Mouse (Mus musculus) heart, embryonic 13.5 days (tissue): ENCODE results near the gene Sox11. TPM values are rescaled to one million over a fixed set of nuclear protein-coding genes. Genes with fewer than 3 reads are reported as not detected.

Source experiments
- ATAC-seq: fragments of 200-750 bp; cut with Nextera tagmentation; 2 replicates; pipeline ENCODE4 v1.8.0; 2017; ENCODE audit warnings: moderate TSS enrichment; ENCODE audit not compliant: insufficient number of reproducible peaks, low FRiP score, low TSS enrichment; ENCODE audit errors: extremely low read depth
- H3K27ac ChIP-seq: fragments of 300-500 bp; sonication (generic); replicated peaks from 2 replicates; pipeline ENCODE4 v1.5.1; 2015; ENCODE audit warnings: moderate library complexity, mild to moderate bottlenecking, inconsistent platforms
- H3K27me3 ChIP-seq: fragments of 300-500 bp; sonication (generic); replicated peaks from 2 replicates; pipeline ENCODE4 v1.6.1; 2015; ENCODE audit warnings: mild to moderate bottlenecking, inconsistent platforms
- H3K36me3 ChIP-seq: fragments of 300-500 bp; sonication (generic); 2 replicates; pipeline ENCODE4 v1.6.1; 2015; ENCODE audit warnings: mild to moderate bottlenecking, inconsistent platforms
- H3K4me1 ChIP-seq: fragments of 300-500 bp; sonication (generic); 2 replicates; pipeline ENCODE4 v1.6.1; 2015; ENCODE audit warnings: inconsistent platforms
- H3K4me2 ChIP-seq: fragments of 300-500 bp; sonication (generic); 2 replicates; pipeline ENCODE4 v1.6.1; 2015; ENCODE audit warnings: inconsistent platforms, mild to moderate bottlenecking, moderate library complexity
- H3K4me3 ChIP-seq: fragments of 300-500 bp; sonication (generic); 2 replicates; pipeline ENCODE4 v1.5.1; 2015; ENCODE audit warnings: moderate library complexity, mild to moderate bottlenecking, inconsistent platforms
- H3K9ac ChIP-seq: fragments of 300-500 bp; sonication (generic); 2 replicates; pipeline ENCODE4 v1.6.1; 2015; ENCODE audit warnings: inconsistent platforms, mild to moderate bottlenecking, moderate library complexity
- H3K9me3 ChIP-seq: fragments of 300-500 bp; sonication (generic); 2 replicates; pipeline ENCODE4 v1.6.1; 2016; ENCODE audit warnings: inconsistent platforms
- WGBS: fragments of 180-500 bp; shearing (Covaris S2); methylation state at CpG from one replicate; pipeline ENCODE4 v1.1.7; 2015; ENCODE audit warnings: mixed read lengths; 5-methylcytosine and 5-hydroxymethylcytosine counted together
- polyA plus RNA-seq: library from polyadenylated mRNA; unstranded; fragments of >200 nt; fragmentation: Nextera tagmentation; extraction: Ambion mirVana; gene quantifications from 2 replicates; pipeline ENCODE4 v1.2.1, GENCODE M21; 2015

Sox11 gene
- polyA plus RNA-seq, 1 experiment from 2014 or later: 19.2 TPM

DNA sequence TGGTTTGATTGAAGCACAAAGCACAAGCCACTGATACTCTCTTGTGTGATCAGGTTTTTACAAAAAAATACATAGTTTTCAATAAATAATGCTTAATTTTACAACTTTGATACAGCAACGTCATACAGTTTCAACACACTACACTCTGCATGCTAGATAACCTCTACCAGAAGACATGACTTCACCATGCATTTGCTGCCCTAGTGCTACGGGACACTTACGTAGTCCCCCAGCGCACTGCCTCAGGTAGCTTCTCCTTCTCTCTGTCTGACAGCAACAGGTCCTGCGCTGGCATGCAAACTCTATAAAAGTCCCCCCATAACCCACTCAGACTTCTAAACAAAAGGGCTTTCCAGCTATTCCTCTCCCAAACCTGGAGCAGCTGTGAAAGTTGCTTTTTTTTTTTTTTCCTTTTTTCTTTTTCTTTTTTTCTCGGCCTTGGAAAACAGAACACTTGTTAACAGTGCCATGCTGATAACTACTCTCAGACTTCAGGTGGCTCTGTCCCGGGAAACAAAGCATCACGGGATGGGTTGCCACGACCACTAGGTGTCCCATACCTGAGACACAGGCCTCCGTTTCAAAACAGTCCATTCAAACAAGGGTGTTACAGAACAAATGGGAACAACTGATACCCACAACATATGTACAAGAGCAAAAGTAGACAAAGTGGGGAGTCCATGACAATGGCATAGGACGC, 6.9 kb downstream of the Sox11 start:
- Histone ChIP-seq H3K9ac (no peak overlapping the region), H3K36me3 (peaks cover 8% of the 10 kb centered on the region; the same call in 1 of the 2 replicates), H3K4me2 (no peak overlapping the region), H3K27ac (no peak overlapping the region), H3K4me3 (no peak overlapping the region), H3K27me3 (no peaks in the 10 kb centered on the region), H3K9me3 (no peaks in the 10 kb centered on the region), H3K4me1 (peaks cover 6% of the 10 kb centered on the region)
- WGBS: 67% methylated on average over 11 of the region's 11 CpGs
- no peak for ATAC-seq

GRCm38 (mm10) chr12:27333590-27333989, 8.8 kb downstream of the Sox11 start:
- no peaks in the 10 kb centered on the region for H3K27me3 ChIP-seq
- H3K36me3 ChIP-seq: peaks cover 8% of the 10 kb centered on the region; the same call in 1 of the 2 replicates
- H3K4me2 ChIP-seq: no peak overlapping the region
- no peak overlapping the region for H3K9ac ChIP-seq
- H3K4me3 ChIP-seq: no peak overlapping the region
- no peaks in the 10 kb centered on the region for H3K9me3 ChIP-seq
- no peak for ATAC-seq
- H3K4me1 ChIP-seq: peaks cover 9% of the 10 kb centered on the region
- WGBS: 80% methylated on average over 3 of the region's 3 CpGs
- no peak overlapping the region for H3K27ac ChIP-seq

DNA sequence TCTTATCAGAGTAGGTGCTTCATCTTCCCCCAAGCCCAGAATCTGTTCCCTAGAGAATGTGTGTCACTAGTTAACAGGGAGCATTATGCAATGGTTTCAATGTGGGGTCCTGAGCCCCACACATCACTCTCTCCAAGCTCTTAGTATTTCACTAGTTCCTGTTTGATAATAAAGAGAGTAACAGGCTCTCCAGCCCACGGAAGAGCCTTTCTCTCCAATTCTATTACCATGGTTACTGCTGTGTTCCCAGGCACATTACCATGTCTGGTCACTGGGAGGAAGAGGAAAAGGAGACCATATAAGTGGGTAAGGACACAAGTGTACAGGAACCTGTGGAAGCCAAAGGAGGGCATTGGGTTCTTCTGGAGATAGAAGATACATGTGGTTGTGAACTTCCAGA, 19.0 kb downstream of the Sox11 start:
- no peak for ATAC-seq
- H3K27ac ChIP-seq: no peak overlapping the region
- no peaks in the 10 kb centered on the region for H3K36me3 ChIP-seq
- no peak overlapping the region for H3K4me3 ChIP-seq
- peaks cover 14% of the 10 kb centered on the region for H3K4me1 ChIP-seq
- no peaks in the 10 kb centered on the region for H3K9me3 ChIP-seq
- 62% methylated on average over 1 of the region's 1 CpGs for WGBS
- H3K27me3 ChIP-seq: no peaks in the 10 kb centered on the region
- no peak overlapping the region for H3K9ac ChIP-seq
- no peak overlapping the region for H3K4me2 ChIP-seq

DNA sequence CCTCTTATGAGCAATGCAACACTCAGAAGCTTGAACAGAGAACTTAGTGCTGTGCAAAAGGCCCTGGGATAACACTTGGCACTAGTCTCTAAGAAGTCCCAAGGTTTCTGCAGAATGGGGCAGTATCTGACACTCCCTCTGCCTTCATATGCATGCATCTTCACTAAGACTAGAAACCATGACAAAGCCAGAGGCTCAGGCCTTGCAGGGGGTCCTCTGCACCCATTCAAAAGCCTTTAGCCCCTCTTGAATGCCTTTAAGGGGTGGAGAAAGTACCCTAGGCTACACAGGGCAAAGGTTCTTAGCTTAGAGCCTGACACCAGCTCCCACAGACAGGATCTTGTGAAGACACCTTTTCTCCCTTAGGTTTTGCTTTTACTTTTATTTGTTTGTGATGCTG, 21.7 kb downstream of the Sox11 start:
- H3K4me2 ChIP-seq: no peak overlapping the region
- no peaks in the 10 kb centered on the region for H3K36me3 ChIP-seq
- H3K27me3 ChIP-seq: no peaks in the 10 kb centered on the region
- H3K4me3 ChIP-seq: no peak overlapping the region
- H3K27ac ChIP-seq: no peak overlapping the region
- H3K9ac ChIP-seq: no peak overlapping the region
- peaks cover 10% of the 10 kb centered on the region for H3K4me1 ChIP-seq
- no peak for ATAC-seq
- H3K9me3 ChIP-seq: no peaks in the 10 kb centered on the region

- H3K4me3 ChIP-seq: no peak overlapping the region
- peaks cover 32% of the 10 kb centered on the region for H3K4me1 ChIP-seq
- H3K9ac ChIP-seq: no peak overlapping the region
- no peak overlapping the region for H3K4me2 ChIP-seq
- H3K27me3 ChIP-seq: 0 out of 2 replicates have a peak, but pooled peaks cover 13% of the 10 kb centered on the region
- H3K9me3 ChIP-seq: no peaks in the 10 kb centered on the region
- ATAC-seq: no peak
- H3K27ac ChIP-seq: no peak overlapping the region
- WGBS: 57% methylated on average over 8 of the region's 8 CpGs
- H3K36me3 ChIP-seq: no peaks in the 10 kb centered on the region
Measured at GRCm38 (mm10) chr12:27312985-27313384, 29.4 kb downstream of the Sox11 start.

DNA sequence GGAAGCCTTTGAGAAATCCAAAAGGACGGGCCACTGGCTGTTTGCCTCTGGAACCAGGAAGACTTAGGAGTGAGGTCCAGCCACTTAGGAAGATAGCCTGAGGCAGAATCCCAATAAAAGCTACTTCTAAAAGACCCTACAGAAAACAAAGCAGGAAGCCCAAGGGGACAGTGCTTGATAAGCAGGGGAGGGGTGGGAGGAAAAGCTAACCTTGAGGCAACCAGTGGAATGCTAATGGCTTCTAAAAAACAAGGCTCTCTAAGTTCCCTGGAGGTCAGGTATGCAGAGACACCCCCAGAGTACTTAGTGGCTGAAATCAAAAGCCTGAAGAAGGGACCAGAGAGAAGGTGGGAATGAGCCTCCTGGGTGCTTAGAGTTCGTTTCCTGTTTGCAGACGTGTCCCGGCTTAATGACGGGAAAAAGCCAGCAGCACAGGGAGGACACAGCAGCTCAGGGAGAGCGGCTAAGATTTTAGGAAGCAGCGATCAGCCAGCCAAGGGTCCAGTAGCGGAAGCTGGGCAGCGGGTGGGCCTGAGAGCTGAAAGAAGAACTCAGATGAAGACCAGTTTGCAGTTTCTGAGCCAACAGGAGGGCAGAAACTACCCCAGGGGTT, 30.4 kb downstream of the Sox11 start:
- Histone ChIP-seq H3K36me3 (no peaks in the 10 kb centered on the region), H3K4me3 (no peak overlapping the region), H3K27ac (no peak overlapping the region), H3K27me3 (0 out of 2 replicates have a peak, but pooled peaks cover 13% of the 10 kb centered on the region), H3K9me3 (no peaks in the 10 kb centered on the region), H3K4me1 (peaks cover 32% of the 10 kb centered on the region), H3K9ac (peak overlapping the region; percentile 30; the same call in 1 of the 2 replicates), H3K4me2 (peak overlapping the region; percentile 48)
- no peak for ATAC-seq
- 14% methylated on average over 9 of the region's 9 CpGs for WGBS

DNA sequence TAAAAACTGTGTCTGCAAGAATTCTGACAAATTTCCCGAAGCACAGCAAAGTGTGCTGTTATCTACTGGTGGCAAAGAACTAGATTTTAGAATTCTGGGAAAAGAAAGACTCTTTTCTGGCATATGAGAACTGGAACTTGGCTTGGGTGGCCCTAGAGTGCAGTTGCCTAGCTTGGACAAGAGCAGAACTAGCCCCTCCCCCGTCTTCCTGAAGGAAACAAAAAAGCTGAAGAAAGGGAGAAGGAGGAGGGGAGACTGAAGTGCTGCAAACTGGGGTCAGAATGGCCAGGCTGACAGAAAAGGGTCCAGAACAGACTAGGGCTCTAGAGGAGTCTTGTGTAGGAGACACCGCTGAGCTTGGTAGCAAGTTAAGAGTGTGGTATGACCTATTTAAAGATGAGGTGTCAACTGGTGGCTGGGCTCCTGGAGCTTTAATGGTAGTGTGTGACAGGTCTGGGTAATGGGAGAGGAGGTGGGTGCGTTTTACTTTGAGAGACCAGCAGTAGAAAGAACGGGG, 31.0 kb downstream of the Sox11 start:
- no peak overlapping the region for H3K4me2 ChIP-seq
- no peak for ATAC-seq
- H3K27ac ChIP-seq: no peak overlapping the region
- H3K36me3 ChIP-seq: no peaks in the 10 kb centered on the region
- H3K4me1 ChIP-seq: peaks cover 32% of the 10 kb centered on the region
- no peak overlapping the region for H3K4me3 ChIP-seq
- H3K9ac ChIP-seq: no peak overlapping the region
- H3K27me3 ChIP-seq: peaks cover 13% of the 10 kb centered on the region; the same call in 1 of the 2 replicates
- WGBS: 26% methylated on average over 5 of the region's 5 CpGs
- no peaks in the 10 kb centered on the region for H3K9me3 ChIP-seq

GRCm38 (mm10) chr12:27310703-27311102, 31.7 kb downstream of the Sox11 start:
- Histone ChIP-seq H3K4me3 (no peak overlapping the region), H3K36me3 (no peaks in the 10 kb centered on the region), H3K4me1 (peaks cover 32% of the 10 kb centered on the region), H3K4me2 (no peak overlapping the region), H3K27me3 (peaks cover 13% of the 10 kb centered on the region; the same call in 1 of the 2 replicates), H3K27ac (no peak overlapping the region), H3K9me3 (no peaks in the 10 kb centered on the region), H3K9ac (no peak overlapping the region)
- WGBS: 62% methylated on average over 13 of the region's 13 CpGs
- no peak for ATAC-seq

DNA sequence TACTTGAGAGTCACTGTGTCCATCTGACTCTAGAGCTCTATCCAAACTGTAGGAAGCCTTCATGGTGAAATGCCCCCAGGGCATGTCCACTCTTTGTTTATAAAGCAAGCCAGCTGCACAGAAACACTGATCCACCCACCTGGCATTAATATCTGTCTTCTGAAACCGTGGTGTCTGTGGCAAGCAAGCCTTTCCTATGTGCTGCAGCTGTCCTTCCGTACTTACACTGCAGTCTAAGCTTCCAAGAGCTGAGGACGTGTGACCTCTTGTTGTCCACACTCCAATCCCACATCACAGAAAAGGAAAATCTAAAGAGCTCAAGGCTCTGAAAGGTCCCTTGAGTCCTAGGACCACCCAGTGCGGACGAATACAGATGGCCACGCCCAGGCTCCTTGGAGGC, 32.4 kb downstream of the Sox11 start:
- Histone ChIP-seq H3K9me3 (no peaks in the 10 kb centered on the region), H3K4me1 (peaks cover 37% of the 10 kb centered on the region), H3K4me3 (no peak overlapping the region), H3K4me2 (no peak overlapping the region), H3K27me3 (peaks cover 13% of the 10 kb centered on the region; the same call in 1 of the 2 replicates), H3K36me3 (no peaks in the 10 kb centered on the region), H3K27ac (no peak overlapping the region), H3K9ac (no peak overlapping the region)
- 68% methylated on average over 6 of the region's 6 CpGs for WGBS
- ATAC-seq: no peak

DNA sequence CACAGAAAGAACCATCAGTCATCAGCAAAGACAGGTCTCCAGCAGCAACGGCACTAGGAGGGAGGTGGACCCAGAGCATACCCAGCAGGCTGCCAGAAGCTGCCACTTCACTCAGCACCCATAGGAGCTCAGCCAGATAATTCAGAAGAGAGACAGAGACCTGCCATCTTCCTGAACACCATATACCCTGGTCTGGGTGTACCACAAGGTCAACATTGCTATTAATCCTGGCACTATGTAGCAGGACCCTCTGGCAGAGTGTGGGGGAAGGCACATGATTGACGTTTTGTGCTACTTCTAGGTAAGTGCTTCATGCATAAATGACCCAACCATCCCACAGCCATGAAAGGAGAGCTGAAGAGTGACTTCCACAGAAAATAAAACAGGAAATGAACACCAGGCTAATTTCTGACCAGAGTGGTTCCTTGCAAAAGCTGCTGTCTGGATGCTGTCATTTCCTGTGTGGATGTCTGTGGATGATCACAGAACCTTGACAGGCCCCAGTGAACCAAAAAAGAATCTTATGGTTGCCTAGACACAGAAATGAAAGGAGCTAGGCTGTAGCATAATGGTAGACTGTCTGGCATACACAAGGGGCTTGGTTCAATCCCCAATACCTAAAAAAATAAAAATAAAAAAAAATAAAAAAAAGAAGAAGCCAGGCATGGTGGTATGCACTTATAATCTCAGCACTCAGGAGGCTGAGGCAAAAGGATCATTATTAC, 37.5 kb downstream of the Sox11 start:
- peaks cover 23% of the 10 kb centered on the region for H3K4me1 ChIP-seq
- H3K27ac ChIP-seq: no peak overlapping the region
- ATAC-seq: no peak
- WGBS: 19% methylated on average over 2 of the region's 2 CpGs
- H3K9me3 ChIP-seq: no peaks in the 10 kb centered on the region
- no peaks in the 10 kb centered on the region for H3K36me3 ChIP-seq
- H3K4me3 ChIP-seq: no peak overlapping the region
- H3K9ac ChIP-seq: no peak overlapping the region
- H3K27me3 ChIP-seq: peaks cover 12% of the 10 kb centered on the region; the same call in 1 of the 2 replicates
- H3K4me2 ChIP-seq: no peak overlapping the region

GRCm38 (mm10) chr12:27303190-27303589, 39.2 kb downstream of the Sox11 start:
- peaks cover 23% of the 10 kb centered on the region for H3K4me1 ChIP-seq
- H3K27me3 ChIP-seq: peaks cover 16% of the 10 kb centered on the region; the same call in 1 of the 2 replicates
- no peak overlapping the region for H3K4me2 ChIP-seq
- no peak overlapping the region for H3K4me3 ChIP-seq
- WGBS: 35% methylated on average over 6 of the region's 6 CpGs
- no peak for ATAC-seq
- no peak overlapping the region for H3K27ac ChIP-seq
- no peak overlapping the region for H3K9ac ChIP-seq
- no peaks in the 10 kb centered on the region for H3K36me3 ChIP-seq
- no peaks in the 10 kb centered on the region for H3K9me3 ChIP-seq
